Mouse (Mus musculus) spleen, adult 2 months (tissue): ENCODE results near the gene Chrm4. TPM values are rescaled to one million over a fixed set of nuclear protein-coding genes. Genes with fewer than 3 reads are reported as not detected.

ENCODE experiments used
- DNase-seq, 2 experiments: peaks; one replicate each; pipeline versions ENCODE4 v3.0.0 to v3.0.0-alpha.2; 2012 to 2021; ENCODE audit warnings: low spot score in 2 of 2, low read depth in 1 of 2
- H3K27ac ChIP-seq: fragments of 200-500 bp; 2 replicates; pipeline ENCODE4 v1.5.1; 2012; ENCODE audit warnings: low read length, inconsistent platforms; ENCODE audit not compliant: insufficient read depth
- H3K27me3 ChIP-seq: fragments of 200-500 bp; 2 replicates; pipeline ENCODE4 v1.6.1; 2012; ENCODE audit warnings: mild to moderate bottlenecking, moderate library complexity, low read length, inconsistent platforms; ENCODE audit not compliant: control insufficient read depth, insufficient read depth
- H3K36me3 ChIP-seq: fragments of 200-500 bp; 2 replicates; pipeline ENCODE4 v1.6.1; 2012; ENCODE audit warnings: mild to moderate bottlenecking, low read length, inconsistent platforms; ENCODE audit not compliant: control insufficient read depth, insufficient read depth
- H3K4me1 ChIP-seq: fragments of 200-500 bp; 2 replicates; pipeline ENCODE4 v1.6.1; 2011; ENCODE audit warnings: inconsistent platforms; ENCODE audit not compliant: control insufficient read depth, insufficient read depth, insufficient read length
- H3K4me3 ChIP-seq: fragments of 200-500 bp; 2 replicates; pipeline ENCODE4 v1.5.1; 2011; ENCODE audit warnings: mild to moderate bottlenecking, inconsistent platforms; ENCODE audit not compliant: insufficient read depth, insufficient read length; ENCODE audit errors: extremely low read depth
- CTCF ChIP-seq: fragments of 200-500 bp; IDR thresholded peaks from 2 replicates; pipeline ENCODE4 v1.5.1; 2011; ENCODE audit warnings: mild to moderate bottlenecking, inconsistent platforms; ENCODE audit not compliant: insufficient read depth, insufficient read length, insufficient replicate concordance; ENCODE audit errors: extremely low read depth
- POLR2A ChIP-seq: fragments of 200-500 bp; IDR thresholded peaks from 2 replicates; pipeline ENCODE4 v1.6.1; 2011; ENCODE audit warnings: low read depth, low read length, inconsistent platforms
- WGBS: fragments of 180-500 bp; shearing (Covaris S2); methylation state at CpG from one replicate; pipeline ENCODE4 v1.1.7; 2018; 5-methylcytosine and 5-hydroxymethylcytosine counted together
- polyA plus RNA-seq: library from polyadenylated mRNA; depleted of rRNA; stranded (reverse); fragments of >200 nt; gene quantifications from 2 replicates; pipeline ENCODE4 v1.2.3, GENCODE M21; 2012

Gene Chrm4
- polyA plus RNA-seq, 1 experiment, result 0.39 TPM

GRCm38 (mm10) chr2:91899141-91899540, 27.9 kb upstream of the Chrm4 start:
- Histone ChIP-seq H3K4me1 (no peaks in the 10 kb centered on the region), H3K4me3 (no peak overlapping the region), H3K36me3 (peaks cover 13% of the 10 kb centered on the region; the same call in 1 of the 2 replicates), H3K27me3 (no peaks in the 10 kb centered on the region), H3K27ac (no peak overlapping the region)
- 91% methylated on average over 3 of the region's 3 CpGs for WGBS
- TF ChIP-seq POLR2A (no peak), CTCF (no peak)
- no peak for DNase-seq

DNA sequence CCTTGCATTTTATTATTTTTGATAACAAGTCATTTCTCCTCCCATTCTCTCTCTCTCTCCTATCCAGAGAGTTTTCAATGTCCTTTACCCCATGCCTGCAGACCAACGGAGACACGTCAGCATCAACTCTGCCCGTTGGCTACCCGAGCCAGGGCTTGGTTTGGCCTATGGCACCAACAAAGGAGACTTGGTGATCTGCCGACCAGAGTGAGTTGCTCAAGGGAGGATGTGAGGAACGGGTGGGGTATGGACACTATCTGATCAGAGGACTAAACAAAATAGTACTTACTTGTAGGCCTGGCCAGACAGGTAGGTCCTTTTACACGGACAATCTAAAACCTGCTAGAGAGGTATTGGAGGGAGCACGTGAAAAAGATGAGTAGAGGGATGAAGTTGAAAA, 26.6 kb upstream of the Chrm4 start:
- peaks cover 16% of the 10 kb centered on the region; the same call in 1 of the 2 replicates for H3K36me3 ChIP-seq
- no peak for DNase-seq
- TF ChIP-seq POLR2A, result no peak
- no peak for TF ChIP-seq CTCF
- no peak overlapping the region for H3K27ac ChIP-seq
- H3K4me3 ChIP-seq, result no peak overlapping the region
- 93% methylated on average over 8 of the region's 8 CpGs for WGBS
- H3K27me3 ChIP-seq, result no peaks in the 10 kb centered on the region
- no peaks in the 10 kb centered on the region for H3K4me1 ChIP-seq

- no peak overlapping the region for H3K27ac ChIP-seq
- TF ChIP-seq CTCF (no peak), POLR2A (no peak)
- WGBS, result 95% methylated on average over 5 of the region's 5 CpGs
- H3K4me3 ChIP-seq, result no peak overlapping the region
- H3K36me3 ChIP-seq, result peaks cover 15% of the 10 kb centered on the region; the same call in 1 of the 2 replicates
- no peaks in the 10 kb centered on the region for H3K27me3 ChIP-seq
- H3K4me1 ChIP-seq, result no peaks in the 10 kb centered on the region
- no peak for DNase-seq
Measured at GRCm38 (mm10) chr2:91902336-91902735, 24.7 kb upstream of the Chrm4 start.

GRCm38 (mm10) chr2:91903171-91903925, 23.7 kb upstream of the Chrm4 start:
- no peak overlapping the region for H3K4me3 ChIP-seq
- WGBS, result 90% methylated on average over 3 of the region's 3 CpGs
- no peak overlapping the region for H3K27ac ChIP-seq
- no peak for DNase-seq
- TF ChIP-seq POLR2A, result no peak
- TF ChIP-seq CTCF, result no peak
- no peaks in the 10 kb centered on the region for H3K4me1 ChIP-seq
- peaks cover 12% of the 10 kb centered on the region; the same call in 1 of the 2 replicates for H3K36me3 ChIP-seq
- no peaks in the 10 kb centered on the region for H3K27me3 ChIP-seq

DNA sequence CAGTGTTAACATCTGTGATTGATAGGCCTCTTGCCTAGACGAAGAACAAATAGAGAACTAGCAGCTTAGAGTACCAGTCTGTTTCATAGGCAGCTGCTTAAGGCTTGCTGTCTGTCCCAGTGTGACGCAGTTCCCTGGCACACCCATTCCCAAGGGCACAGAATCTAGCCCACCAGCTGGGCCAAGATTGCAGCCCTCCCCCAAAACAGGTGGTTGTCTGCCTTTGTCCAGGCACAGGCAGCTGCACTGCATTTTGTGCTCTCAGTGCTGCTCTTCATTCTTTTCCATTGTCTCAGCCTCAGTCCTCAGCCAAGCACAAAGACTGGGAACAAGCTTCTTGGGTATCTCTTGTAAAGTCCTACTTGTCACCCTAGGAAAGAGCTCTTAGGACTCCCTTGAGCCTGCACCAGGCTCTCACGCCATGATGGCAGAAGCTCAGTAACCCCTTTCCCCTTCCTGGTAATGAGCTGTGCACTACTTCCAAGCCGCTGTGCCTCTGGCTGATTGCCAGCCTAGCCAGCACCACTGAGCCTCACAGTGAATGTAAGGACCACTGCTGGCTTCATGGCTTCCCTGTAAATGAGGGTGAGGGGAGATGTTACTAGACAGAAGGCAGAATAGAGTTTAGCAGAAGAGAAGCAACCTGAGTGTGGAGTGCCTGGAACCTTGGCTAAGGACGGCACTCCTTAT, 22.3 kb upstream of the Chrm4 start:
- no peak for DNase-seq
- Histone ChIP-seq H3K4me1 (no peaks in the 10 kb centered on the region), H3K27me3 (no peaks in the 10 kb centered on the region), H3K4me3 (no peak overlapping the region), H3K27ac (no peak overlapping the region), H3K36me3 (peaks cover 16% of the 10 kb centered on the region; the same call in 1 of the 2 replicates)
- 82% methylated on average over 5 of the region's 5 CpGs for WGBS
- no peak for TF ChIP-seq CTCF
- no peak for TF ChIP-seq POLR2A

DNA sequence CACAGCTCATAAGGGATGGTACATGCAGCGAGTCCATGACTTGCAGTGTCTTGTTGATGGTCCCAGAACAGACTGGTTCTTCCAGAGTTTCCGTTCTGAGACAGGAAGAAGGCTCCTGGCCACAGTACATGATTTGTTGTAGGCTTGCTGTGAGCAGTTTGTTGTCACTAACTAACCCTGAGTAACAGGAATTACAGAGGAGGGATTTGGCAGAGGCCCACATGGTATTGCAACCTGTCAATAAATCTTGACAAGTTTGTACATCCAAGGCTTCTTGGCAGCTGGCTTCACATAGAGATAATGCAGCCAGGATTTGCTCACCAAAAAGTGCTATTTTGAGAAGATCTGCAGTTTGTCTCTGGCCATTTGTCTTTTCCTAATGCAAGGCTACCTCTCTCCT, 20.9 kb upstream of the Chrm4 start:
- DNase-seq, result no peak
- Histone ChIP-seq H3K36me3 (peaks cover 16% of the 10 kb centered on the region), H3K27me3 (no peaks in the 10 kb centered on the region), H3K27ac (no peak overlapping the region), H3K4me1 (no peaks in the 10 kb centered on the region), H3K4me3 (no peak overlapping the region)
- WGBS, result 94% methylated on average over 2 of the region's 2 CpGs
- no peak for TF ChIP-seq POLR2A
- no peak for TF ChIP-seq CTCF

- no peaks in the 10 kb centered on the region for H3K27me3 ChIP-seq
- H3K4me1 ChIP-seq, result no peaks in the 10 kb centered on the region
- peaks cover 46% of the 10 kb centered on the region for H3K36me3 ChIP-seq
- TF ChIP-seq CTCF (no peak), POLR2A (no peak)
- no peak for DNase-seq
- no peak overlapping the region for H3K4me3 ChIP-seq
- no peak overlapping the region for H3K27ac ChIP-seq
- 84% methylated on average over 3 of the region's 3 CpGs for WGBS
Measured at GRCm38 (mm10) chr2:91912616-91913015, 14.4 kb upstream of the Chrm4 start.
